Mouse (Mus musculus) CH12F3 (cell line): Measurements from ENCODE around the gene Gm3667.
"Not testable (repeated sequence)": the region's sequence is repeated elsewhere in the genome, so short reads cannot be mapped to it uniquely, and the experiment has no call there.

Experiments used
- in situ Hi-C: fragments of 300-500 bp; cut with MboI; formaldehyde crosslinking; loops from 2 replicates; pipeline ENCODE4 v1.14.3; 2020; ENCODE audit warnings: low sequenced_read_pairs

Gene Gm3667

GRCm38 (mm10) chr14:6889521-6890012 is at the start of gene Gm3667:
Gene Gm3667, minus strand, starts transcription at chr14:6889962.
- in situ Hi-C loops = not testable (repeated sequence)

- in situ Hi-C loops = not testable (repeated sequence)
Observed at GRCm38 (mm10) chr14:6899881-6900280, 10.1 kb upstream of the Gm3667 start.

DNA sequence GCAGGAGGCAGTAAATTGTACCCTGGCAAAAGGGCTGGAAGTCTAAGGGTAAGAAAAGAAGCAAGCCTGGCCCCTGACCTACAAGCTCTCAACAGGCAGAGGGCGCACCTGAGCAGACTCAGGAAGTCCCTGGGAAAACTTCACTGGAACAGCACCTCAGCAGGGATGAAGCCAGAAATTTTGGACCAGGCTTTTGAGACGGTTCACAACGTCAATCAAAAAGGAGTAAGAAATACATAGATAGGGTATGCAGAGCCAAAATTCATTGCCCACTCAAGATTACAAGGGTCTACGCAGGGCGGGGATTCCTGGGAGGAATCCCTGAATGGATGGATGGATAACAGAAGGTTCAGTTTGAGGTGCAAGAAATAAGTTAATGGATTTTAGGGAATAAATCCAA is 951 bp downstream of the Gm3667 start:
- in situ Hi-C loops = not testable (repeated sequence)

DNA sequence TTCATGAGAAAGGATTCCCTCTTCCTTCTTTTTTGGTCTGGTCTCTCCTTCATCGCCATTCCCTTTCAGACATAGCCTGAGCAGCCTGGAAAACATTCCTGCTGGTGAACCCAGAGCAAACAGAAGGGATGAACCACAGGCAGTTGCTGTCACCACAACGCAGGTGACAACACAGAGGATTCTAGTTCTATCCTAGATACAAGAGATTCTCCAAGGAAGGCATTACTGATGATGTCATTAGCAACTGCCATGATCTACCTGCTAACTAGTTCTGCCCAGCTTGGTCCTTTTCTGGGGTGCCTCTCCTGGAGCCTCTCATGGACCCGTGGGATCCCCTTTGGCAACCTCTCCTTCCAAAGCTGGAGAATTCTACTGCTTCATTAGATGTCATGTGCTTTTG is 49.6 kb downstream of the Gm3667 start, which contains the start of gene Gm3642:
TSS of gene Gm3642 (minus strand) at position 101 of the 400 bp plus-strand sequence.
- in situ Hi-C loops = not testable (repeated sequence)

DNA sequence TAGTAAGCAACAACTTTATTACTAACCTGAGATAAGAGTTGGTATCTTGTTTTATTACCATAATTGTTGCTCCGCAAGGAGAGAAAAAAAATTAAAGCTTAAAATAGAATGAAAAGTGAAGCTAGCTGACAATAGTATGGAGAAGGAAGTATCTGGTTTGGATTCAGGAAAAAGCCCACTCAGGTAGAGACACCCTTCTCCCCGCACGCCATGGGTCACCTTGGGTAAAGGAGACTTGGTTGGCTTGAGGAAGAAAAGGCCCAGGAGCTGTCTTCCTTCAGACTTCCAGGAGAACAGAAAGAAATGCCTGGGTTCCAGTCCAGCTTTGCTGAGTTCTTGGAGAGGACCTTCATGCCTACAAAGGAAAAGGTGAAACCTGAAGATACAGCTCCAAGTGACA is 66.5 kb downstream of the Gm3667 start:
- in situ Hi-C loops = not testable (repeated sequence)
